Mouse (Mus musculus): Measurements from ENCODE around the gene Atat1.

Atat1 gene

DNA sequence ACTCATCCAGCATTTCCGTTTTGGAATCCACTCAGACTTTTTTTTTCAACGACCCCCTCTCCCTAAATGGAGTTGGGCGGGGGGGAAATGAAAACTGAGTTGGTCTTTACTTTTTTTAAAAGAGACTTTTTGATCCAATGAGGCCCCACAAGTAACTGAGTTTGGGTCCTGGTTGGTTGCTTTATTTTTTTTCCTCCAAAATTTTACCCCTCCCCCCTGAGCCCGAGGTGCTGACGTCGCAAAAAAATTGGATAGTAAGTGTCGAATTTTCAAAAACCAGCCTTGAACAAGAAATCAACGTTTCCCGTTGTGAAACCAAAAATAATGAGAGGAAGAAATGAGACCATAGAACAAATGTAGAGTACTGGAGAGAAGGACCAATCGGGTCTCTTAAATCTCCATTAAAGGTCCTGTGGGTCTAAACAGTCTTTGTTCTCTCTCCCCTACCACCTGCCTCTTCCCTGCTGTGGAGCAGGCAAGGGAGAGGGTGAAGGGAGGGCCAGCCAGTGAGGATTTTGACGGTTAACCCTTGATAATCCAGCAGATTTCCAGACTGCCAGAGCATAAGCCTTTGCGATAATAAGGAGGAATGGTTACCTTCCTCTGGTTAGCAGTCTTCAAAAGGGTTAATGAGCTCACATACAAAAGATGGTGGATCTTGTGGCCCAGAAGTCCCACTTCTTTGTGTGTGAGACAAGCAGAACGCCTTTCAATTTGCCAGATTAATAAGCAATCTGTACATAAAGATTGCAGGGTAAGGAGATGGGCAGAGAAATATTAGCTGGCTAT is 7.8 kb upstream of the Atat1 start:
- DNase-seq (ENCODE audit: low spot score in 2 of 2), result peak in 1 of 2 experiments; percentile 39

GRCm38 (mm10) chr17:35917143-35917462 is 7.2 kb upstream of the Atat1 start:
- no peak for DNase-seq (ENCODE audit: low spot score in 2 of 2)

- peak; percentile 99 for DNase-seq (ENCODE audit: low spot score in 2 of 2)
These were observed 6.6 kb upstream of the Atat1 start, which contains the start of the genes Mrps18b and Ppp1r10 for GRCm38 (mm10) chr17:35916297-35917142. TSS of gene Mrps18b (minus strand) at chr17:35916389. TSS of gene Ppp1r10 (plus strand) at chr17:35916434.

DNA sequence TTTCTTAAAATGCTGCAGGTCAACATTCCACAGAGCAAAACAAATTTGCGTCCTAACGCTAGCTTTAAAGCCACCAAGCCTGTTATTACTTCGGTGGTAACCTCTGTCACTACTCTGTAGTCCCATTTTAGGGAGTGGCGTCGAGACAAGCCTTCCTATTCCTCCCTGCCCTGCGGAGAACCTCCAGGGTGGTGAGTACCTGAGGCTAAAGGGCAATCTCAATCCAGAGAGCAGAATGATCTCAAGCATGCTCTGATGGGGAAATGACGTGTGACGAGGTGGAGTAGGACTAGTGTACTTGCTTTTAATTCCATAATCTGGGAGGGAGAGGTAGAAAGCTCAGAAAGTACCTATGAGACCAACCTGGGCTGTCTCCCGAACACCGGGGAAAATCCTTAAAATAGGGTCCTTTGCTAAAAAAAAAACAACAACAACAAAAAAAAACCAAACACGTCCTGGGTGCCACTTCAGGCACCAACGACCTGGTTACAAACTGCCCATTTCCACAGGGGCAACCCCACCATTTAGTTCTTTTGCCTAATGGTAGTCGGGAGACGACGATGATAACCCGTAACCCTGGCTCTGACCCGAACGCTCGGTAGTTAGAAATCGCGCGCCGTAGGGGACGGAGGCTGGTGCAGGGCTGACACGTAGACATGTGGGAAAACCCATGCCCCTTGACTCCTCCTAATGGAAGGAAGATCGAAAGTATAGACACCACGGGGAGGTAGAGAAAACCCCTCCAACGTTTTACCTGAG is 5.8 kb upstream of the Atat1 start:
- no peak for DNase-seq (ENCODE audit: low spot score in 2 of 2)

- no peak for DNase-seq (ENCODE audit: low spot score in 2 of 2)
These were observed 5.1 kb upstream of the Atat1 start for GRCm38 (mm10) chr17:35914975-35915374.

GRCm38 (mm10) chr17:35909186-35909918 is 523 bp downstream of the Atat1 start:
- no peak for DNase-seq (ENCODE audit: low spot score in 2 of 2)

DNA sequence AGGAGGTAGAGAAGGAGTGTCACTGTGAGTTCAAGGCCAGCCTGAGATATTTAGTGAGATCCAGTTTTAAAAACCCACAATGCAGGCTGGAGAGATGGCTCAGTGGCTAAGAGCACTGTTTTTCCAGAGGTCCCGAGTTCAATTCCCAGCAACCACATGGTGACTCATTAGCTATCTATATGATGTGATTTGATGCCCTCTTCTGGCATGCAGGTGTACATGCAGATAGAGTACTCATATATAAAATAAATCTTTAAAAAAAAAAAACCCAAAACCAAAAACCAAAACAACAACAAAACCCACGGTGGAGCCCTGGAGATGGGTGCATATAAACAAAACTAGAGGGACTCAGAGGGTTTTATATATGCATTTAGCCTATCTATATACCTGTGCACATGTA is 2.3 kb downstream of the Atat1 start:
- DNase-seq (ENCODE audit: low spot score in 2 of 2), result no peak

DNA sequence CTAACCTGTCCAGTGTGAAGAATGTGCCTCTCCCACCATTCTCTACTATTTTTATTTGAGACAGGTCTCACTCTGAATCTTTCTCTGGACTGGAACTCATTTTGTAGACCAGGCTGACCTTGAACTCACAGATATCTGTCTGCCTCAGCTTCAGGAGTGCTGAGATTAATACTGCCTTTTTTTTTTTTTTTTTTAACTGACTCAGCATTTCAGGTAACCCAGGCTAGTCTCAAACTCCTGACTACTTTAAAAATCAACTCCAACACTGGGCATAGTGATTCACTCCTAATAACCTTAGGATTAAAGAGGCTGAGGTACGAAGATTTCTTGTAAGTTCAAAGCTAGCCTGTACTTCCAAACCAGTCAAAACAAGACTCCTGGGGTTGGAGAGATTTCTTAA is 4.3 kb downstream of the Atat1 start:
- no peak for DNase-seq (ENCODE audit: low spot score in 2 of 2)

GRCm38 (mm10) chr17:35903992-35904355 is 5.9 kb downstream of the Atat1 start:
- DNase-seq (ENCODE audit: low spot score in 2 of 2), result no peak

DNA sequence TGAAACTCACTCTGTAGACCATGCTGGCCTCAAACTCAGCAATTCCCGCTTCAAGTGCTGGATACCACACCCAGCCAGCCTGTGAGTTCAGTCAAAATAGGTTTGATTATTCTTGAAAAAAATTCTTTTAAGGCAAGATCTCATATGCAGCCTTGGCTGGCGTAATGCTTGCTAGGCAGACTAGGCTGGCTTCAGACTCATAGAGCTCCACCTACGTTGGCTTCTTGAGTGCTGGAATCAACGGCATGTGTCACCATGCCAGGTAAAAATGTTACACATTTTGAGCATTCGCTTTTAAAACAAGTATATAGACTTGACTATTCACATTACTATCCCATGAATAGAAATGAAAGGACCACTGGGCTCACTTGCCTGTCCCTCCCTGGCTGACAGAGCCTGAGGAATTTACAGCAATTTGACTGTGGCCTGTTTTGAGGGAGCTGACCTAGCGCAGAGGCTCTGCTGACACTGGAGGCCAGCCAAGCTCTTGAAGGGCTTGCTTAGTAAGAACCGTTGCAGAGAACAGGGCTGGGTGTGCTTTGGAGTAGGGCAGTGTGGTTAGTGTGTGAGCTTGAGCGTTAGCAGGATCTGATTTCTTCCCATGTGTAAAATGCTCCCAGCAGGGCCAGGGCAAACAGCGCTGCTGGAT is 6.4 kb downstream of the Atat1 start:
- no peak for DNase-seq (ENCODE audit: low spot score in 2 of 2)

GRCm38 (mm10) chr17:35900636-35901035 is 9.2 kb downstream of the Atat1 start:
- no peak for DNase-seq (ENCODE audit: low spot score in 2 of 2)

DNA sequence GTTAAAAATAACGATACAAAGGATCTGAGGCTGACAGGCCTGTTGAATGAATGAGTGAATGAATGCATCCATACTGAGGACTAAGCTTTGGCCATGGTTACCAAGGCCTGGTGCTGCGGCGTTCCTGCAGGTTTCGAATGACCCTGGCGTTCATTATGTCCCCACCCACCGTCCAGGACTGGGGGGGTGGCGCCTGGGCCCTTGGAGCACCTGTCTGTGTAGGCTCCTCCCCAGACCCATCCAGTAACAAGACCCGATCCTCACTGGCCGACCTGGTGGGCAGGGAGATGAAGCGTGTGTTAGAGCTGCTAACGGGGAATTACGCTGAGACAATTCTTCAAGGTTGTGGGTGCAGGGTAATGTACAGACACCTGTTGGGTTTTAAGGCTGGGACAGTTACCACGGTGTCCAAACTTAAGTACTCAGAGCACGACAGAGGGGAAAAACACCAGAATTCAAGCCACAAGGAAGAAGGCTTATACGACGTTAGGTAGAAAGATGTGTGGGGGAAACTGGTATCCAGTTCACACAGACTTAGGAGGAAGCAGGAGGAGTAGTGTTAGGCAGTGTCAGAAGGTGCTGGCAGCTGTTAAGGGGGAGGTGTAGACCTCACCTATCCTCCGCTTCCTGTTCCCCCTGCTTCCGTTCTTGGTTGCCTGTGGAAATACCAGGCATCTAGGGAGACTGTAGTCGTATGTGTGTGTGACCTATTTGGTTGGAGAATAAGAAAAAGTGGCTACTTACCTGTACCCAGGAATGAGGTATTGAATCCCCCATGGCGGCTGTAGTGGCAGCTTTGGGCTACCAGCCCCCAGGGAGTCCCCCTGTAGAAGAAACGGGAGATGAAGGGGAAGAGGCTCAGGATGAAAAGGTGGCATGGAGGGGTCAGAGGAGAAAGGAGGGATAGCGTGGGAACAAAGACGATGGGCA is 12.0 kb downstream of the Atat1 start:
- no peak for DNase-seq (ENCODE audit: low spot score in 2 of 2)

GRCm38 (mm10) chr17:35896781-35897643 is 12.9 kb downstream of the Atat1 start, which contains the start of gene 2310061I04Rik:
TSS of gene 2310061I04Rik (minus strand) at chr17:35897431.
- peak; percentile 84 to 90 for DNase-seq (ENCODE audit: low spot score in 2 of 2)

DNA sequence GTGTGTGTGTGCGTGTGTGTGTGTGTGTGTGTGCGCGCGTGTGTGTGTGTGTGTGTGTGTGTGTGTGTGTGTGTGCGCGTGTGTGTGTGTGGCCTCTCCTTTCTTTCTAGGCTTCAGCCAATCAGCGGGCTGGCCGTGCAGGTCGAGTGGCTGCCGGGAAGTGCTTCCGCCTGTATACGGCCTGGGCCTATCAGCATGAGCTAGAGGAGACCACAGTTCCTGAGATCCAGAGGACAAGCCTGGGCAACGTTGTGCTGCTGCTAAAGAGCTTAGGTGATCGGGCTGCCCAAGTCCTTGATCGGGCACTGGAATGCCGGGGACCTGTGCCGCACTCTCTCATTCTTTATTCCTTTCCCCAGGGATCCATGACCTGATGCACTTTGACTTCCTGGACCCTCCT is 22.1 kb downstream of the Atat1 start:
- no peak for DNase-seq (ENCODE audit: low spot score in 2 of 2)

GRCm38 (mm10) chr17:35883777-35884176 is 26.1 kb downstream of the Atat1 start:
- DNase-seq (ENCODE audit: low spot score in 2 of 2), result no peak

DNA sequence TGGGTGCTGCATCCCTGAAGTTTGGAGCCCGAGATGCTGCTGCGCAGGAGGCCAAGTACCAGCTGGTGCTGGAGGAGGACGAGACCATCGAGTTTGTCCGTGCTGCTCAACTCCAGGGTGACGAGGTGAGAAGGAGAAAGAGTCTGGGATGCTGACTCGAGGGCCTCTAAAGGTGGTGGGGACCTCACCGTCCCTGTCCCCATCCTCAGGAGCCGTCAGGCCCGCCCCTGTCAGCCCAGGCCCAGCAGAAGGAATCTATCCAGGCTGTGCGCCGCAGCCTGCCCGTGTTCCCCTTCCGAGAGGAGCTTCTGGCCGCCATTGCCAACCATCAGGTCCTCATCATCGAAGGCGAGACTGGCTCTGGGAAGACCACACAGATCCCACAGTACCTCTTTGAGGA is 27.0 kb downstream of the Atat1 start:
- no peak for DNase-seq (ENCODE audit: low spot score in 2 of 2)

DNA sequence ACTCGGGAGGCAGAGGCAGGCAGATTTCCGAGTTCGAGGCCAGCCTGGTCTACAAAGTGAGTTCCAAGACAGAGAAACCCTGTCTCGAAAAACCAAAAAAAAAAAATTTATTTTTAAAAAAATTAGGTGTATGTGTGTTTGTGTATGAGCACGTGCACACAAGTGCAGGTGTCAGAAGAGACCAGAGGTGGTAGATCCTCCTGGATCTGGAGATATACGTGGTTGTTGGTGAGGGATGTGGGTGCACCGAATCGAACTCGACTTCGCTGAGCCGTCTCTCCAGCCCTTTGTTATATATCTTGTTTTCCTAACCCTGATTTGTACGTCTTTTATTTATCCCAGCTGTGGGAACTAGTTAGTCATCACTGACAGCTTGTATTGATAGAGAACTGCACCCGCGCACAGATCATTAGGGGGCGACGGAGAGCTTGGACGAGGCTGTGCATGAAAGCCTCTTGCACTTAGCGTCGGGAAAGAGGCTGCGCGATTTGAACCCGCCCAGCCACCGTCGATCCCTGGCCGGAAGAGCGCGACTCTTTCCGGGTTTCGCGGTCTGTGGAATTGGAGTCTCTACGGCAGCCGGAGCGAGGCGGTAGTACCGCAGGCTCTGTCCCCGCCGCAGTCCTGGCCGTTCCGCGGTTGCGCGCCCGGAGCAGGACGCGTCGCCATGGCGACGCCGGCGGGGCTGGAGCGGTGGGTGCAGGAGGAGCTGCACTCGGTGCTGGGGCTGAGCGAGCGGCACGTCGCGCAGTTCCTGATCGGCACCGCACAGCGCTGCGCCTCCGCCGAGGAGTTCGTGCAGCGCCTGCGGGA is 30.4 kb downstream of the Atat1 start, which contains the start of gene Dhx16:
Dhx16 (plus strand) TSS at position 575 of the 813 bp plus-strand sequence.
- peak; percentile 88 to 95 for DNase-seq (ENCODE audit: low spot score in 2 of 2)

DNA sequence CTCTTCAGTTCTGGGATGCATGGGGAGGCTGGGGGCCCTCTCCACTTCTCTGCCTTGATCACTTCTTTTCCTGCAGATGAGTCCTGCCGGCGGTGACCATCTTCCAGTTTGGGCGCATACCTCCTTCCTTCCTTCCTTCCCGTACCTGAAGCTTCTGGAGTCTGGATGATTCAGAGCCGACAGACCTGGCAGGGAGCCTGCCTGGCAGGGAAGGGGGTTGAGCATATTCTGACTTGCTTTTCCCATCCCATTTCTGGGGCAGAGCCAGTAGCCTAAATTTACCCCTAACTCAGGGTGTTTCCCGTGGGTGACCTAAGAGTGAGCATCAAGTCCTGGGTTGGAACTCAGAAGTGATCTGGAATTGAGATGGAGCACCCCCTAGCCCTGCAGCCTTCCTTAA is 35.2 kb downstream of the Atat1 start:
- DNase-seq (ENCODE audit: low spot score in 2 of 2), result no peak

All from urinary bladder, postnatal 4 days (tissue).